In genomic region chr10:84631182-84631581, GRCm38 (mm10) we compare ENCODE assay signal across 8 mouse cellular contexts. TPM values are rescaled to one million over a fixed set of nuclear protein-coding genes. Genes with fewer than 3 reads are reported as not detected.
DNase-seq lines count a peak whose midpoint lies in the region; ATAC-seq and TF ChIP-seq lines count a peak whose summit lies in the region.
"Had no signal": no experiment of that assay in that cellular context is flagged by ENCODE, and none has a peak within 500 bp of the region (broad histone marks: within the 10 kb centered on the region; RNA-seq: fewer than 3 reads in every experiment).

No protein-coding gene starts in this region.

- no peak for TF ChIP-seq EP300 in CH12.LX (IDR thresholded peaks at IDR 0.05; ENCODE audit: low read length)

- 68% methylated on average over 5 of the region's 5 CpGs for WGBS in kidney, adult 2 months
- WGBS in limb, embryonic 14.5 days: 66% methylated on average over 5 of the region's 5 CpGs
- WGBS in thymus, adult 2 months: 57% methylated on average over 5 of the region's 5 CpGs

- in situ Hi-C loops in CH12.LX (cut with MboI; ENCODE audit: low pct_ligation_motif_present, low pct_unique_long_range_greater_than_20kb, low sequenced_read_pairs): no loop called here

- no peak overlapping the region for H3K4me2 ChIP-seq in CH12.LX (ENCODE audit: insufficient read depth, low read depth, poor library complexity, severe bottlenecking)
- H3K4me2 ChIP-seq in limb, embryonic 14.5 days (replicated peaks; ENCODE audit: low read depth, low read length, severe bottlenecking): no peak overlapping the region
- H3K4me2 ChIP-seq: midbrain, embryonic 12.5 days had no signal

- TF ChIP-seq CTCF in kidney, adult 2 months (conservative IDR thresholded peaks at IDR 0.05; ENCODE audit: insufficient read depth, insufficient read length, low read depth, low read length): peak; percentile 52
- peak in 1 of 2 experiments; percentile 63; a peak in 2 of 4 replicates for TF ChIP-seq CTCF in CH12.LX (conservative IDR thresholded peaks at IDR 0.05 in 1 of 2, IDR thresholded peaks at IDR 0.05 in 1 of 2; ENCODE audit: low read depth in 2 of 2, low read length in 2 of 2)
- no peak for TF ChIP-seq CTCF in thymus, adult 2 months (IDR thresholded peaks at IDR 0.05; ENCODE audit: borderline replicate concordance, control insufficient read depth, extremely low read depth, insufficient read depth, low read length, poor library complexity)

- no peak for ATAC-seq in limb, embryonic 14.5 days (ENCODE audit: low FRiP score, low read depth)

- peaks cover 3% of the 10 kb centered on the region for H3K36me3 ChIP-seq in kidney, adult 2 months (ENCODE audit: control insufficient read depth, insufficient read depth, low read length)
- H3K36me3 ChIP-seq in CH12.LX (replicated peaks in 1 of 2; ENCODE audit: control insufficient read depth in 1 of 2, insufficient read depth in 1 of 2, low read length in 1 of 2): peaks cover 26 to 85% of the 10 kb centered on the region in 2 experiments
- peaks cover 44% of the 10 kb centered on the region for H3K36me3 ChIP-seq in limb, embryonic 14.5 days (ENCODE audit: control insufficient read depth, insufficient read depth, low read length)
- peaks cover 3% of the 10 kb centered on the region; the same call in 1 of the 2 replicates for H3K36me3 ChIP-seq in thymus, adult 2 months (ENCODE audit: control insufficient read depth, insufficient read depth, low read length)

- H3K9me3 ChIP-seq in CH12.LX (replicated peaks; ENCODE audit: low read length): no peaks in the 10 kb centered on the region
- H3K9me3 ChIP-seq in limb, embryonic 14.5 days (ENCODE audit: control insufficient read depth, low read length): no peaks in the 10 kb centered on the region
- H3K9me3 ChIP-seq: midbrain, embryonic 12.5 days had no signal

- peak; percentile 52 for TF ChIP-seq RAD21 in CH12.LX (IDR thresholded peaks at IDR 0.05; ENCODE audit: low read depth, low read length)

- H3K27ac ChIP-seq in kidney, adult 2 months (ENCODE audit: insufficient read depth, low read depth, low read length): no peak overlapping the region
- H3K27ac ChIP-seq in CH12.LX (ENCODE audit: insufficient read depth, low read depth): no peak overlapping the region
- no peak overlapping the region for H3K27ac ChIP-seq in limb, embryonic 14.5 days (replicated peaks; ENCODE audit: low read depth, low read length)
- H3K27ac ChIP-seq in thymus, adult 2 months (ENCODE audit: control insufficient read depth, insufficient read depth, low read length): no peak overlapping the region
- H3K27ac ChIP-seq: midbrain, embryonic 12.5 days had no signal

- no peak overlapping the region for H3K9ac ChIP-seq in CH12.LX (ENCODE audit: insufficient read depth, low read depth)
- H3K9ac ChIP-seq in limb, embryonic 14.5 days (ENCODE audit: low read depth, low read length, severe bottlenecking): no peak overlapping the region
- H3K9ac ChIP-seq: midbrain, embryonic 12.5 days had no signal

- no peak for DNase-seq in kidney, adult 2 months
- DNase-seq in kidney, postnatal 14 days: no peak
- DNase-seq in CH12.LX (ENCODE audit: extremely low read depth): peak; percentile 61
- DNase-seq in R1 (ENCODE audit: low read depth, low spot score): peak; percentile 78
- peak; percentile 38 for DNase-seq in limb, embryonic 14.5 days (ENCODE audit: low spot score)
- DNase-seq in thymus, adult 2 months: peak; percentile 50
- DNase-seq in urinary bladder, adult 18-20 months (ENCODE audit: low spot score in 2 of 2): no peak

- H3K79me2 ChIP-seq in CH12.LX (replicated peaks; ENCODE audit: control insufficient read depth, extremely low read depth, insufficient read depth, poor library complexity, severe bottlenecking): no peaks in the 10 kb centered on the region

- dilution Hi-C loops in CH12.LX (cut with MboI; ENCODE audit: extremely low pct_ligation_motif_present, extremely low pct_unique_long_range_greater_than_20kb, low sequenced_read_pairs): no loop called here

- H3K4me3 ChIP-seq in kidney, adult 2 months (ENCODE audit: insufficient read depth, low read depth, low read length): no peak overlapping the region
- no peak overlapping the region for H3K4me3 ChIP-seq in CH12.LX (replicated peaks in 1 of 3; ENCODE audit: low read depth in 2 of 3, low read length in 2 of 3, poor library complexity in 1 of 3)
- no peak overlapping the region for H3K4me3 ChIP-seq in limb, embryonic 14.5 days (replicated peaks; ENCODE audit: low read length)
- H3K4me3 ChIP-seq in thymus, adult 2 months (ENCODE audit: control insufficient read depth, insufficient read depth, low read length): no peak overlapping the region
- H3K4me3 ChIP-seq: midbrain, embryonic 12.5 days had no signal

- no peak for TF ChIP-seq POLR2A in kidney, adult 2 months (IDR thresholded peaks at IDR 0.05; ENCODE audit: low read depth, low read length)
- no peak for TF ChIP-seq POLR2A in CH12.LX (IDR thresholded peaks at IDR 0.05; ENCODE audit: low read depth, low read length)
- no peak for TF ChIP-seq POLR2A in limb, embryonic 14.5 days (IDR thresholded peaks at IDR 0.05; ENCODE audit: borderline replicate concordance, extremely low read depth, insufficient read depth, insufficient read length)
- no peak for TF ChIP-seq POLR2A in thymus, adult 2 months (IDR thresholded peaks at IDR 0.05; ENCODE audit: control insufficient read depth, extremely low read depth, insufficient read depth, low read length, poor library complexity)

- H3K27me3 ChIP-seq in kidney, adult 2 months (replicated peaks; ENCODE audit: control insufficient read depth, insufficient read depth, low read length): no peaks in the 10 kb centered on the region
- no peaks in the 10 kb centered on the region for H3K27me3 ChIP-seq in CH12.LX (replicated peaks)
- H3K27me3 ChIP-seq in limb, embryonic 14.5 days (ENCODE audit: control insufficient read depth, insufficient read depth, low read length): no peaks in the 10 kb centered on the region
- H3K27me3 ChIP-seq in thymus, adult 2 months (ENCODE audit: control insufficient read depth, insufficient read depth, low read length): no peaks in the 10 kb centered on the region
- H3K27me3 ChIP-seq: midbrain, embryonic 12.5 days had no signal

- H3K4me1 ChIP-seq in kidney, adult 2 months (ENCODE audit: control insufficient read depth, insufficient read depth, low read length): no peaks in the 10 kb centered on the region
- H3K4me1 ChIP-seq in CH12.LX (ENCODE audit: control insufficient read depth in 1 of 2, insufficient read depth in 2 of 2): 0 out of 4 replicates have a peak, but pooled peaks cover 0 to 3% of the 10 kb centered on the region in 2 experiments
- H3K4me1 ChIP-seq in limb, embryonic 14.5 days (ENCODE audit: control insufficient read depth, insufficient read depth, low read length): no peaks in the 10 kb centered on the region
- peaks cover 10% of the 10 kb centered on the region for H3K4me1 ChIP-seq in thymus, adult 2 months (replicated peaks; ENCODE audit: control insufficient read depth, insufficient read depth, low read length)
- H3K4me1 ChIP-seq: midbrain, embryonic 12.5 days had no signal

TF ChIP-seq in CH12.LX, 34 proteins besides CTCF, POLR2A, EP300 and RAD21:
- TF ChIP-seq SMC3 (IDR thresholded peaks at IDR 0.05; ENCODE audit: low read depth, low read length): peak; percentile 38
- TF ChIP-seq USF1 (IDR thresholded peaks at IDR 0.05; ENCODE audit: low read depth, low read length): no peak

RNA-seq across cellular contexts. Expression of gene Polr3b, which starts 9.1 kb away (rescaled TPM):
- polyA plus RNA-seq in kidney, adult 2 months (2012; rRNA removed): 3.7 and 5.1 TPM in 2 replicates
- total RNA-seq in CH12.LX (2012; rRNA removed): 13.0 and 14.1 TPM in 2 replicates
- total RNA-seq in CH12.LX (2014; rRNA removed): 15.5 and 16.3 TPM in 2 replicates
- 20.8 and 26.5 TPM in 2 replicates for polyA plus RNA-seq in CH12.LX (2012; ENCODE audit: insufficient read length, low read depth)
- polyA plus RNA-seq in limb, embryonic 14.5 days (2012; rRNA removed): 8.5 and 10.6 TPM in 2 replicates
- 13.5 and 14.6 TPM in 2 replicates for polyA plus RNA-seq in limb, embryonic 14.5 days (2014; fragmentation: Nextera tagmentation; extraction: Ambion mirVana)
- 6.5 and 6.6 TPM in 2 replicates for polyA plus RNA-seq in thymus, adult 2 months (2012; rRNA removed)

RNA-seq across cellular contexts. Expression of gene Tcp11l2, which starts 54.8 kb away (rescaled TPM):
- polyA plus RNA-seq in kidney, adult 2 months (2012; rRNA removed): 24.0 and 32.3 TPM in 2 replicates
- total RNA-seq in CH12.LX (2012; rRNA removed) (2.1 and 2.9 TPM in 2 replicates), CH12.LX (2014; rRNA removed) (6.0 and 6.5 TPM in 2 replicates)
- 2.4 and 2.6 TPM in 2 replicates for polyA plus RNA-seq in CH12.LX (2012; ENCODE audit: insufficient read length, low read depth)
- polyA plus RNA-seq in limb, embryonic 14.5 days (2012; rRNA removed): 15.8 and 27.9 TPM in 2 replicates
- polyA plus RNA-seq in limb, embryonic 14.5 days (2014; fragmentation: Nextera tagmentation; extraction: Ambion mirVana): 20.0 and 22.9 TPM in 2 replicates
- polyA plus RNA-seq in thymus, adult 2 months (2012; rRNA removed): 99.2 and 139 TPM in 2 replicates

Comparison
In these comparisons a context has a peak if more than half of its experiments do, and no peak if none do; other contexts are left out.
1. DNase-seq: peak in CH12.LX (single experiment), R1 (single experiment), limb, embryonic 14.5 days (single experiment) and thymus, adult 2 months (single experiment); none in kidney, adult 2 months (single experiment), kidney, postnatal 14 days (single experiment) and urinary bladder, adult 18-20 months (0 of 2).